Mouse (Mus musculus) inflammation-experienced regulatory T-cells, adult 6 months (primary cell): ENCODE data around the gene Atp6ap1l. TPM values are rescaled to one million over a fixed set of nuclear protein-coding genes. Genes with fewer than 3 reads are reported as not detected.

Source experiments
- ATAC-seq: one replicate; pipeline ENCODE4 v1.8.0; 2017
- polyA plus RNA-seq, 3 experiments: library from polyadenylated mRNA; unstranded; fragments of 100-300 nt; shearing (Covaris generic); gene quantifications; one replicate each; pipeline ENCODE4 v1.2.1; 2017

Atp6ap1l gene
- polyA plus RNA-seq, 3 experiments from 2014 or later, result not detected

- ATAC-seq, result peak; percentile 36
Measured at GRCm38 (mm10) chr13:90885856-90886532, 19.2 kb downstream of the Atp6ap1l start.

- ATAC-seq, result no peak
Measured at GRCm38 (mm10) chr13:90881727-90882429, 23.3 kb downstream of the Atp6ap1l start.

- ATAC-seq, result no peak
Measured at GRCm38 (mm10) chr13:90871579-90871978, 33.6 kb downstream of the Atp6ap1l start.

- ATAC-seq, result no peak
Measured at GRCm38 (mm10) chr13:90869157-90869556, 36.0 kb downstream of the Atp6ap1l start.

- ATAC-seq, result no peak
Measured at GRCm38 (mm10) chr13:90862138-90862537, 43.0 kb downstream of the Atp6ap1l start.

- no peak for ATAC-seq
Measured at GRCm38 (mm10) chr13:90860888-90861431, 44.2 kb downstream of the Atp6ap1l start.

GRCm38 (mm10) chr13:90852727-90853630 lies 52.2 kb downstream of the Atp6ap1l start:
- ATAC-seq, result no peak

GRCm38 (mm10) chr13:90851795-90852194 lies 53.4 kb downstream of the Atp6ap1l start:
- ATAC-seq, result no peak

GRCm38 (mm10) chr13:90844191-90844590 lies 61.0 kb downstream of the Atp6ap1l start:
- no peak for ATAC-seq

- no peak for ATAC-seq
Measured at GRCm38 (mm10) chr13:90843412-90843811, 61.7 kb downstream of the Atp6ap1l start.

GRCm38 (mm10) chr13:90841213-90841553 lies 64.0 kb downstream of the Atp6ap1l start:
- ATAC-seq, result peak; percentile 17

GRCm38 (mm10) chr13:90840530-90841212 lies 64.5 kb downstream of the Atp6ap1l start:
- ATAC-seq, result peak; percentile 78

GRCm38 (mm10) chr13:90833641-90834207 lies 71.4 kb downstream of the Atp6ap1l start:
- ATAC-seq, result no peak

Other genes starting within 250 kb of the Atp6ap1l start
- 1,000 to 10,000 TPM in 2 of 3 experiments, 100 to 1,000 TPM in 1; 794 to 1,408 (median 1,278) TPM for gene Rps23, start 17.6 kb upstream of the Atp6ap1l start, polyA plus RNA-seq